In genomic region chr12:3267397-3267796, GRCm38 (mm10) we compare ENCODE assay signal across 24 mouse cellular contexts. TPM values are rescaled to one million over a fixed set of nuclear protein-coding genes. Genes with fewer than 3 reads are reported as not detected.
DNase-seq lines count a peak whose midpoint lies in the region; ATAC-seq lines count a peak whose summit lies in the region.
"Had no signal": no experiment of that assay in that cellular context is flagged by ENCODE, and none has a peak within 500 bp of the region (broad histone marks: within the 10 kb centered on the region; RNA-seq: fewer than 3 reads in every experiment).

No protein-coding gene starts in this region.

- 63% methylated on average over 2 of the region's 2 CpGs for WGBS in liver, embryonic 12.5 days (ENCODE audit: insufficient replicate concordance)
- WGBS in liver, embryonic 11.5 days, result 80% methylated on average over 2 of the region's 2 CpGs
- WGBS in kidney, embryonic 16.5 days, result 88% methylated on average over 2 of the region's 2 CpGs

- no peak overlapping the region for H3K4me2 ChIP-seq in liver, embryonic 12.5 days
- no peak overlapping the region for H3K4me2 ChIP-seq in liver, embryonic 11.5 days
- H3K4me2 ChIP-seq in kidney, embryonic 16.5 days (replicated peaks; ENCODE audit: low read depth, low read length), result no peak overlapping the region
- H3K4me2 ChIP-seq: embryonic facial prominence, embryonic 13.5 days; heart, embryonic 13.5 days; hindbrain, embryonic 14.5 days had no signal

- no peaks in the 10 kb centered on the region for H3K27me3 ChIP-seq in liver, embryonic 12.5 days (replicated peaks)
- H3K27me3 ChIP-seq in liver, embryonic 11.5 days (replicated peaks; ENCODE audit: control insufficient read depth, insufficient read depth, low read length), result no peaks in the 10 kb centered on the region
- H3K27me3 ChIP-seq in megakaryocyte, embryonic 14.5 days (replicated peaks), result no peaks in the 10 kb centered on the region
- H3K27me3 ChIP-seq in kidney, embryonic 16.5 days (ENCODE audit: insufficient read depth, low read length), result no peaks in the 10 kb centered on the region
- H3K27me3 ChIP-seq: embryonic facial prominence, embryonic 13.5 days; heart, embryonic 13.5 days had no signal

- H3K27ac ChIP-seq in liver, embryonic 12.5 days, result peak overlapping the region; percentile 48; the same call in 1 of the 2 replicates
- H3K27ac ChIP-seq in liver, embryonic 11.5 days (ENCODE audit: low read depth, low read length), result no peak overlapping the region
- H3K27ac ChIP-seq in kidney, embryonic 16.5 days (ENCODE audit: low read length), result no peak overlapping the region
- H3K27ac ChIP-seq: embryonic facial prominence, embryonic 13.5 days; heart, adult 2 months; heart, embryonic 10.5 days; heart, embryonic 13.5 days; hindbrain, embryonic 14.5 days; hindbrain, postnatal 0 days had no signal

- H3K4me3 ChIP-seq in liver, embryonic 12.5 days, result no peak overlapping the region
- no peak overlapping the region for H3K4me3 ChIP-seq in liver, embryonic 11.5 days (ENCODE audit: low read depth, low read length)
- peak overlapping the region; percentile 69 for H3K4me3 ChIP-seq in megakaryocyte, embryonic 14.5 days (replicated peaks)
- H3K4me3 ChIP-seq in kidney, embryonic 16.5 days (ENCODE audit: low read length), result no peak overlapping the region
- H3K4me3 ChIP-seq: embryonic facial prominence, embryonic 13.5 days; heart, adult 2 months; heart, embryonic 10.5 days; heart, embryonic 13.5 days had no signal

- peaks cover 38% of the 10 kb centered on the region for H3K4me1 ChIP-seq in liver, embryonic 12.5 days
- peaks cover 9% of the 10 kb centered on the region for H3K4me1 ChIP-seq in liver, embryonic 11.5 days (replicated peaks; ENCODE audit: control insufficient read depth, insufficient read depth, low read length)
- H3K4me1 ChIP-seq in megakaryocyte, embryonic 14.5 days, result peaks cover 54% of the 10 kb centered on the region
- H3K4me1 ChIP-seq in kidney, embryonic 16.5 days (ENCODE audit: insufficient read depth, low read length), result no peaks in the 10 kb centered on the region
- H3K4me1 ChIP-seq: embryonic facial prominence, embryonic 13.5 days; heart, embryonic 10.5 days had no signal

- DNase-seq in liver, embryonic 11.5 days (ENCODE audit: low spot score), result no peak
- DNase-seq: adrenal gland, adult 2 months; adrenal gland, postnatal 14 days; cerebellum, adult 11 months; cerebellum, adult 2 months; cerebellum, adult 9-11 months; cerebellum, postnatal 25 days; forebrain, postnatal 0 days; gastrocnemius, postnatal 36 days; heart, adult 2 months; heart, postnatal 14 days; heart, postnatal 4 days had no signal

- 0 out of 2 replicates have a peak, but pooled peaks have one; percentile 20 for ATAC-seq in liver, embryonic 12.5 days
- no peak for ATAC-seq in liver, embryonic 11.5 days (replicated peaks; ENCODE audit: low FRiP score)
- ATAC-seq in megakaryocyte, adult 5-6 weeks (ENCODE audit: poor library complexity, severe bottlenecking), result no peak
- ATAC-seq in megakaryocyte-erythroid progenitor cell, adult 5-6 weeks (replicated peaks; ENCODE audit: low FRiP score, low TSS enrichment, poor library complexity, severe bottlenecking), result 0 out of 2 replicates have a peak, but pooled peaks have one; percentile 19
- no peak for ATAC-seq in kidney, embryonic 16.5 days (ENCODE audit: low FRiP score, low TSS enrichment)
- ATAC-seq: CD4-positive, CD25-positive, alpha-beta regulatory T cell, adult 4 months; forebrain, embryonic 14.5 days; forebrain, postnatal 0 days; hindbrain, postnatal 0 days had no signal

- no peak overlapping the region for H3K9ac ChIP-seq in liver, embryonic 12.5 days
- no peak overlapping the region for H3K9ac ChIP-seq in liver, embryonic 11.5 days (ENCODE audit: low read depth, low read length)
- no peak overlapping the region for H3K9ac ChIP-seq in kidney, embryonic 16.5 days (replicated peaks; ENCODE audit: low read length)
- H3K9ac ChIP-seq: embryonic facial prominence, embryonic 13.5 days; forebrain, postnatal 0 days; heart, embryonic 13.5 days; hindbrain, embryonic 14.5 days had no signal

- peaks cover 27% of the 10 kb centered on the region for H3K36me3 ChIP-seq in liver, embryonic 12.5 days
- H3K36me3 ChIP-seq in liver, embryonic 11.5 days (ENCODE audit: control insufficient read depth, insufficient read depth, low read length), result peaks cover 4% of the 10 kb centered on the region; the same call in 1 of the 2 replicates
- H3K36me3 ChIP-seq in megakaryocyte, embryonic 14.5 days (replicated peaks; ENCODE audit: low read length), result peaks cover 55% of the 10 kb centered on the region
- no peaks in the 10 kb centered on the region for H3K36me3 ChIP-seq in kidney, embryonic 16.5 days (ENCODE audit: insufficient read depth, low read length)

- no peaks in the 10 kb centered on the region for H3K9me3 ChIP-seq in liver, embryonic 12.5 days (replicated peaks)
- H3K9me3 ChIP-seq in liver, embryonic 11.5 days (ENCODE audit: control insufficient read depth, low read length), result no peaks in the 10 kb centered on the region
- H3K9me3 ChIP-seq in megakaryocyte, embryonic 14.5 days, result no peaks in the 10 kb centered on the region
- no peaks in the 10 kb centered on the region; the same call in 1 of the 2 replicates for H3K9me3 ChIP-seq in kidney, embryonic 16.5 days (ENCODE audit: low read length)
- H3K9me3 ChIP-seq: embryonic facial prominence, embryonic 13.5 days; heart, embryonic 10.5 days had no signal

RNA-seq across cellular contexts. Expression of gene Rab10, which starts 42.4 kb away (rescaled TPM):
- polyA plus RNA-seq in liver, embryonic 12.5 days (2016; fragmentation: Nextera tagmentation; extraction: Ambion mirVana), result 79.4 and 80.8 TPM in 2 replicates
- 70.9 and 71.1 TPM in 2 replicates for polyA plus RNA-seq in liver, embryonic 11.5 days (2014; fragmentation: Nextera tagmentation; extraction: Ambion mirVana)
- 44.4 and 62.1 TPM in 2 replicates for polyA plus RNA-seq in megakaryocyte, embryonic 14.5 days (2012; ENCODE audit: insufficient read depth, low replicate concordance)
- total RNA-seq in megakaryocyte, adult 5-6 weeks (2015), result 68.7 and 74.6 TPM in 2 replicates
- 94.9 and 96.9 TPM in 2 replicates for total RNA-seq in megakaryocyte, adult 5-6 weeks (2017)
- 71.0 and 79.4 TPM in 2 replicates for total RNA-seq in megakaryocyte-erythroid progenitor cell, adult 5-6 weeks (2014; fragmentation: Nextera tagmentation)
- total RNA-seq in megakaryocyte-erythroid progenitor cell, adult 5-6 weeks (2017), result 114 and 151 TPM in 2 replicates
- 65.1 and 68.4 TPM in 2 replicates for polyA plus RNA-seq in kidney, embryonic 16.5 days (2015; fragmentation: Nextera tagmentation; extraction: Ambion mirVana)

Comparison
In these comparisons a context has a peak if more than half of its experiments do, and no peak if none do; other contexts are left out.
1. ATAC-seq: peak in liver, embryonic 12.5 days (single experiment) and megakaryocyte-erythroid progenitor cell, adult 5-6 weeks (single experiment); none in liver, embryonic 11.5 days (single experiment), megakaryocyte, adult 5-6 weeks (single experiment) and kidney, embryonic 16.5 days (single experiment).